In the genomic region with DNA sequence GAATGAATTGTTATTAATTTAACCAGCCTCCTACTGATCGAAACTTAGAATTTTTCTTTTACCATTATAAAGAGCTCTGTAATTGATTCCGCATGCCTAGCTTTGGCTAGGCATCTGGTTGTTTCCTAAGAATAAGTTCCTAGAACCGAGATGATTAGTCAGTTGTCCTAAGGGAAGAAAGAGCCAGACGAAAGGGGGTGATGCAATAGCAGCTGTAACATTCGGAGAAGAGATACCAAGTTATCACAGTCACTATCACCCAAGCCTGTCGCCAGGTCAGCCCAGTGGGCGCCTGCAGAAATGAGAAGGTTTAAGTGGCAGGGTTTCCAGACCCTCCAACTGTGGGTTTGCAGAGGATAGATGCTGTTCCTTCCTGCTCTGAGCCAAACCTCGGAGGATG, we compare ENCODE assay signal across 18 mouse cellular contexts.
A peak's percentile ranks its signal among the peaks of the same experiment; 100 is the strongest.
DNase-seq lines count a peak whose midpoint lies in the region; TF ChIP-seq lines count a peak whose summit lies in the region.
"Had no signal": no experiment of that assay in that cellular context is flagged by ENCODE, and none has a peak within 500 bp of the region (broad histone marks: within the 10 kb centered on the region; RNA-seq: fewer than 3 reads in every experiment).

No protein-coding gene starts in this region.

- no peak for TF ChIP-seq POLR2A in embryonic fibroblast, embryonic 13.5 days (IDR thresholded peaks at IDR 0.05; ENCODE audit: low read depth, low read length)

- peak overlapping the region; percentile 63 for H3K27ac ChIP-seq in embryonic fibroblast, embryonic 13.5 days (ENCODE audit: insufficient read depth, low read length)
- H3K27ac ChIP-seq: heart, embryonic 13.5 days; hindbrain, embryonic 13.5 days; liver, embryonic 13.5 days; midbrain, embryonic 12.5 days had no signal

- DNase-seq in gastrocnemius, adult 18-20 months (ENCODE audit: low spot score): peak; percentile 48
- DNase-seq in gastrocnemius, postnatal 4 days (ENCODE audit: low spot score in 2 of 2): no peak
- DNase-seq in 3T3-L1 (ENCODE audit: low read depth, low spot score) (peak; percentile 90), MN1 (ENCODE audit: low spot score) (no peak)
- peak; percentile 58 for DNase-seq in Muller cell, postnatal 12 days (ENCODE audit: inconsistent ontology term)
- DNase-seq in cerebellum, adult 11 months: no peak
- DNase-seq in urinary bladder, postnatal 14 days (ENCODE audit: low spot score): no peak
- DNase-seq: cerebellum, adult 11-12 months; kidney, adult 8-10 months; kidney, postnatal 4 days; liver, embryonic 13.5 days; lung, postnatal 14 days; right cerebral cortex, postnatal 25 days; thymus, adult 18-20 months had no signal

- no peak overlapping the region for H3K4me3 ChIP-seq in embryonic fibroblast, embryonic 13.5 days (ENCODE audit: insufficient read depth, low read length)
- H3K4me3 ChIP-seq: heart, embryonic 13.5 days; hindbrain, embryonic 13.5 days; liver, embryonic 13.5 days; midbrain, embryonic 12.5 days had no signal

- no peak for TF ChIP-seq CTCF in embryonic fibroblast, embryonic 13.5 days (IDR thresholded peaks at IDR 0.05; ENCODE audit: borderline replicate concordance, insufficient read depth, low read length)

- H3K4me1 ChIP-seq in embryonic fibroblast, embryonic 13.5 days (ENCODE audit: control insufficient read depth, insufficient read depth, low read length): peaks cover 6% of the 10 kb centered on the region; the same call in 1 of the 2 replicates
- H3K4me1 ChIP-seq: liver, embryonic 13.5 days had no signal

Comparison
In these comparisons a context has a peak if more than half of its experiments do, and no peak if none do; other contexts are left out.
1. DNase-seq: peak in gastrocnemius, adult 18-20 months (single experiment), 3T3-L1 (single experiment) and Muller cell, postnatal 12 days (single experiment); none in gastrocnemius, postnatal 4 days (0 of 2), cerebellum, adult 11 months (single experiment), urinary bladder, postnatal 14 days (single experiment) and MN1 (single experiment).